Mouse (Mus musculus): Measurements from ENCODE around the gene Tmem268.

- TF ChIP-seq CTCF (IDR thresholded peaks at IDR 0.05; ENCODE audit: borderline replicate concordance, insufficient read depth, low read depth, low read length) (no peak), POLR2A (IDR thresholded peaks at IDR 0.05; ENCODE audit: borderline replicate concordance, insufficient read depth, low read length) (no peak)
Observed at GRCm38 (mm10) chr4:63605545-63605944, 47.0 kb downstream of the Tmem268 start.

Measured in cerebellum, adult 2 months (tissue).